Mouse (Mus musculus) R1 (cell line): ENCODE measurements around the gene Gm20817.
"Not testable (repeated sequence)": the region's sequence is repeated elsewhere in the genome, so short reads cannot be mapped to it uniquely, and the experiment has no call there.

ENCODE experiments used
- DNase-seq: peaks from one replicate; pipeline ENCODE4 v3.0.0-alpha.2; 2018; ENCODE audit warnings: low read depth, low spot score

Gene Gm20817

DNA sequence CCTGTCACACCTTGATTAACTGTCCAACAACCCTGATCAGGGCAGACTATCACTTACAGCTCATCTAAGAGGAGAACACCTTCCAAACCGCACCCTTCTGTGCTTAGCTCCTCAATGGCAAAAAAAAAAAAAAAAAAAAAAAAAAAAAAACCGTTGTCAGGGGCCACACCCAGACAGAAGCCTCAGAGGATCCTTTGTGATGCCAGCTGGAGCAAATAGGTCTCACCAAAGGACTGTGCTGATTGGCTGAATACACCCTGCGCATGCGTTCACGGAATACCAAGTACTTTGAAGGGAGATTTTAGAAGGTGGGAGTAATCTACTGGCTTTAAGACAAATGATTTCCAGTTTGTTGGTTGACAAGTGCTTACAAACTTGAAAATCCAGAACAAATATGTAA lies at the start of gene Gm20817:
TSS of gene Gm20817 (minus strand) at position 101 of the 400 bp plus-strand sequence.
- DNase-seq: not testable (repeated sequence)
